Mouse (Mus musculus) midbrain, embryonic 15.5 days (tissue): ENCODE measurements around the gene Erg. TPM values are rescaled to one million over a fixed set of nuclear protein-coding genes. Genes with fewer than 3 reads are reported as not detected.

Experiments
- ATAC-seq: fragments of 200-750 bp; cut with Nextera tagmentation; replicated peaks from 2 replicates; pipeline ENCODE4 v1.8.0; 2017; ENCODE audit warnings: moderate TSS enrichment
- H3K27ac ChIP-seq: fragments of 300-500 bp; sonication (generic); 2 replicates; pipeline ENCODE4 v1.5.1; 2015; ENCODE audit warnings: mild to moderate bottlenecking, inconsistent platforms
- H3K27me3 ChIP-seq: fragments of 300-500 bp; sonication (generic); replicated peaks from 2 replicates; pipeline ENCODE4 v1.6.1; 2015; ENCODE audit warnings: inconsistent platforms
- H3K36me3 ChIP-seq: fragments of 300-500 bp; sonication (generic); replicated peaks from 2 replicates; pipeline ENCODE4 v1.6.1; 2015; ENCODE audit warnings: inconsistent platforms
- H3K4me1 ChIP-seq: fragments of 300-500 bp; sonication (generic); 2 replicates; pipeline ENCODE4 v1.6.1; 2015; ENCODE audit warnings: inconsistent platforms
- H3K4me2 ChIP-seq: fragments of 300-500 bp; sonication (generic); 2 replicates; pipeline ENCODE4 v1.6.1; 2015; ENCODE audit warnings: inconsistent platforms, mild to moderate bottlenecking, moderate library complexity
- H3K4me3 ChIP-seq: fragments of 300-500 bp; sonication (generic); 2 replicates; pipeline ENCODE4 v1.5.1; 2015; ENCODE audit warnings: mild to moderate bottlenecking, inconsistent platforms
- H3K9ac ChIP-seq: fragments of 300-500 bp; sonication (generic); 2 replicates; pipeline ENCODE4 v1.6.1; 2015; ENCODE audit warnings: mild to moderate bottlenecking, inconsistent platforms
- H3K9me3 ChIP-seq: fragments of 300-500 bp; sonication (generic); 2 replicates; pipeline ENCODE4 v1.6.1; 2016; ENCODE audit warnings: inconsistent platforms
- WGBS: fragments of 180-500 bp; shearing (Covaris S2); methylation state at CpG from one replicate; pipeline ENCODE4 v1.1.7; 2015; ENCODE audit warnings: mixed read lengths; 5-methylcytosine and 5-hydroxymethylcytosine counted together
- polyA plus RNA-seq: library from polyadenylated mRNA; unstranded; fragments of >200 nt; fragmentation: Nextera tagmentation; extraction: Ambion mirVana; gene quantifications from 2 replicates; pipeline ENCODE4 v1.2.1, GENCODE M21; 2015

The Erg gene
- polyA plus RNA-seq, 1 experiment from 2014 or later, result 2.6 TPM

- Histone ChIP-seq H3K4me2 (no peak overlapping the region), H3K27ac (no peak overlapping the region), H3K9me3 (no peaks in the 10 kb centered on the region), H3K27me3 (no peaks in the 10 kb centered on the region), H3K9ac (no peak overlapping the region), H3K36me3 (no peaks in the 10 kb centered on the region), H3K4me3 (no peak overlapping the region), H3K4me1 (no peaks in the 10 kb centered on the region)
- ATAC-seq, result no peak
- 83% methylated on average over 13 of the region's 13 CpGs for WGBS
Measured at GRCm38 (mm10) chr16:95573163-95573562, 13.2 kb downstream of the Erg start.

- Histone ChIP-seq H3K4me1 (no peaks in the 10 kb centered on the region), H3K27me3 (no peaks in the 10 kb centered on the region), H3K9ac (no peak overlapping the region), H3K4me2 (no peak overlapping the region), H3K36me3 (no peaks in the 10 kb centered on the region), H3K4me3 (no peak overlapping the region), H3K27ac (no peak overlapping the region), H3K9me3 (no peaks in the 10 kb centered on the region)
- ATAC-seq, result no peak
- 0% methylated on average over 1 of the region's 1 CpGs for WGBS
Measured at GRCm38 (mm10) chr16:95570616-95571015, 15.8 kb downstream of the Erg start.

GRCm38 (mm10) chr16:95556834-95557233, 29.6 kb downstream of the Erg start:
- no peaks in the 10 kb centered on the region for H3K9me3 ChIP-seq
- ATAC-seq, result no peak
- 71% methylated on average over 4 of the region's 4 CpGs for WGBS
- H3K27me3 ChIP-seq, result no peaks in the 10 kb centered on the region
- H3K4me2 ChIP-seq, result no peak overlapping the region
- no peak overlapping the region for H3K27ac ChIP-seq
- H3K36me3 ChIP-seq, result no peaks in the 10 kb centered on the region
- no peaks in the 10 kb centered on the region for H3K4me1 ChIP-seq
- no peak overlapping the region for H3K9ac ChIP-seq
- H3K4me3 ChIP-seq, result no peak overlapping the region

GRCm38 (mm10) chr16:95553136-95553535, 33.3 kb downstream of the Erg start:
- ATAC-seq, result no peak
- H3K27ac ChIP-seq, result no peak overlapping the region
- H3K36me3 ChIP-seq, result no peaks in the 10 kb centered on the region
- H3K9ac ChIP-seq, result no peak overlapping the region
- 92% methylated on average over 2 of the region's 2 CpGs for WGBS
- H3K9me3 ChIP-seq, result no peaks in the 10 kb centered on the region
- no peak overlapping the region for H3K4me2 ChIP-seq
- no peaks in the 10 kb centered on the region for H3K27me3 ChIP-seq
- H3K4me1 ChIP-seq, result no peaks in the 10 kb centered on the region
- no peak overlapping the region for H3K4me3 ChIP-seq

GRCm38 (mm10) chr16:95552495-95552894, 33.9 kb downstream of the Erg start:
- no peak overlapping the region for H3K4me3 ChIP-seq
- H3K9me3 ChIP-seq, result no peaks in the 10 kb centered on the region
- H3K27ac ChIP-seq, result no peak overlapping the region
- 61% methylated on average over 16 of the region's 16 CpGs for WGBS
- H3K4me1 ChIP-seq, result no peaks in the 10 kb centered on the region
- H3K36me3 ChIP-seq, result no peaks in the 10 kb centered on the region
- no peak overlapping the region for H3K9ac ChIP-seq
- H3K27me3 ChIP-seq, result no peaks in the 10 kb centered on the region
- ATAC-seq, result no peak
- no peak overlapping the region for H3K4me2 ChIP-seq

GRCm38 (mm10) chr16:95550496-95550895, 35.9 kb downstream of the Erg start:
- H3K4me3 ChIP-seq, result no peak overlapping the region
- no peaks in the 10 kb centered on the region for H3K36me3 ChIP-seq
- H3K4me1 ChIP-seq, result no peaks in the 10 kb centered on the region
- H3K9ac ChIP-seq, result no peak overlapping the region
- H3K4me2 ChIP-seq, result no peak overlapping the region
- ATAC-seq, result no peak
- H3K27me3 ChIP-seq, result no peaks in the 10 kb centered on the region
- H3K9me3 ChIP-seq, result no peaks in the 10 kb centered on the region
- whole genome bisulfite sequencing, result 95% methylated on average over 5 of the region's 5 CpGs
- H3K27ac ChIP-seq, result no peak overlapping the region

GRCm38 (mm10) chr16:95544753-95545152, 41.6 kb downstream of the Erg start:
- Histone ChIP-seq H3K9ac (no peak overlapping the region), H3K4me3 (no peak overlapping the region), H3K4me1 (no peaks in the 10 kb centered on the region), H3K4me2 (no peak overlapping the region), H3K9me3 (no peaks in the 10 kb centered on the region), H3K36me3 (no peaks in the 10 kb centered on the region), H3K27me3 (no peaks in the 10 kb centered on the region), H3K27ac (no peak overlapping the region)
- ATAC-seq, result no peak
- 86% methylated on average over 5 of the region's 5 CpGs for WGBS

GRCm38 (mm10) chr16:95543471-95543870, 42.9 kb downstream of the Erg start:
- no peak overlapping the region for H3K9ac ChIP-seq
- H3K4me1 ChIP-seq, result no peaks in the 10 kb centered on the region
- no peak overlapping the region for H3K27ac ChIP-seq
- no peaks in the 10 kb centered on the region for H3K27me3 ChIP-seq
- H3K4me3 ChIP-seq, result no peak overlapping the region
- no peaks in the 10 kb centered on the region for H3K9me3 ChIP-seq
- no peaks in the 10 kb centered on the region for H3K36me3 ChIP-seq
- 88% methylated on average over 12 of the region's 12 CpGs for WGBS
- no peak overlapping the region for H3K4me2 ChIP-seq
- ATAC-seq, result no peak

- Histone ChIP-seq H3K36me3 (no peaks in the 10 kb centered on the region), H3K27me3 (no peaks in the 10 kb centered on the region), H3K9me3 (no peaks in the 10 kb centered on the region), H3K27ac (no peak overlapping the region), H3K9ac (no peak overlapping the region), H3K4me2 (no peak overlapping the region), H3K4me1 (no peaks in the 10 kb centered on the region), H3K4me3 (no peak overlapping the region)
- 83% methylated on average over 3 of the region's 3 CpGs for WGBS
- ATAC-seq, result no peak
Measured at GRCm38 (mm10) chr16:95535151-95535550, 51.2 kb downstream of the Erg start.

GRCm38 (mm10) chr16:95532387-95533077, 53.9 kb downstream of the Erg start:
- H3K4me3 ChIP-seq, result no peak overlapping the region
- H3K27me3 ChIP-seq, result no peaks in the 10 kb centered on the region
- 76% methylated on average over 13 of the region's 13 CpGs for WGBS
- H3K4me2 ChIP-seq, result no peak overlapping the region
- H3K27ac ChIP-seq, result no peak overlapping the region
- H3K4me1 ChIP-seq, result no peaks in the 10 kb centered on the region
- no peak for ATAC-seq
- H3K9me3 ChIP-seq, result no peaks in the 10 kb centered on the region
- no peaks in the 10 kb centered on the region for H3K36me3 ChIP-seq
- no peak overlapping the region for H3K9ac ChIP-seq

- Histone ChIP-seq H3K9ac (no peak overlapping the region), H3K27me3 (no peaks in the 10 kb centered on the region), H3K4me1 (no peaks in the 10 kb centered on the region), H3K9me3 (no peaks in the 10 kb centered on the region), H3K4me2 (no peak overlapping the region), H3K36me3 (no peaks in the 10 kb centered on the region), H3K27ac (no peak overlapping the region), H3K4me3 (no peak overlapping the region)
- WGBS, result 96% methylated on average over 2 of the region's 2 CpGs
- no peak for ATAC-seq
Measured at GRCm38 (mm10) chr16:95527561-95527960, 58.8 kb downstream of the Erg start.

GRCm38 (mm10) chr16:95519520-95519919, 66.9 kb downstream of the Erg start:
- Histone ChIP-seq H3K4me3 (no peak overlapping the region), H3K27me3 (no peaks in the 10 kb centered on the region), H3K9me3 (no peaks in the 10 kb centered on the region), H3K4me2 (no peak overlapping the region), H3K9ac (no peak overlapping the region), H3K27ac (no peak overlapping the region), H3K36me3 (no peaks in the 10 kb centered on the region), H3K4me1 (no peaks in the 10 kb centered on the region)
- no peak for ATAC-seq
- WGBS, result 74% methylated on average over 8 of the region's 8 CpGs

GRCm38 (mm10) chr16:95506051-95506450, 80.3 kb downstream of the Erg start:
- H3K9ac ChIP-seq, result no peak overlapping the region
- H3K27me3 ChIP-seq, result no peaks in the 10 kb centered on the region
- H3K36me3 ChIP-seq, result no peaks in the 10 kb centered on the region
- no peak overlapping the region for H3K27ac ChIP-seq
- H3K4me2 ChIP-seq, result no peak overlapping the region
- 64% methylated on average over 2 of the region's 2 CpGs for WGBS
- no peaks in the 10 kb centered on the region for H3K4me1 ChIP-seq
- no peak overlapping the region for H3K4me3 ChIP-seq
- no peak for ATAC-seq
- no peaks in the 10 kb centered on the region for H3K9me3 ChIP-seq
